Mouse (Mus musculus) T-cell, adult 2 months (primary cell): ENCODE results near the gene Fastkd5.
"Not testable (repeated sequence)": the region's sequence is repeated elsewhere in the genome, so short reads cannot be mapped to it uniquely, and the experiment has no call there.

Experiments
- DNase-seq: peaks from one replicate; pipeline ENCODE4 v3.0.0; 2022; ENCODE audit warnings: low spot score

Fastkd5 gene

DNA sequence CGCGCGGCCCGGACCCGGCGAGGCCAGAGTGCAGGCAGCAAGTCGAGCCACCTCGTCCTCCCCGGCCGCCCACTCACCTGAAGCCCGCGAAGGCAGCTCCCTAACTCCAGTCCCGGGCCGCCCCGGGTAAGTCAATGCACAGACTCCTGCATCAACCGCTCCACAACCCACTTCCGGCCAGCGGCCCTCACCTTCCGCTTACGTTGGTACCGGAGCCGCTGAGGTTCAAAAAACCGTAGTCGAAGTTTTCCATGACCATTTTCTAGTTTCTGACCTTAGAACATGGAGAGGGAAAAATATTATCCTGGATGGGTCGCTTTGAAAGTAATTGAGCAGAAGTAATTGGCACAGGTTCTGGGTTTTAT lies at the start of gene Fastkd5, which contains the start of gene Ubox5:
Gene Fastkd5 (minus strand): TSS at position 189 of the 365 bp plus-strand sequence.
Gene Ubox5 (minus strand): TSS at position 200 of the 365 bp plus-strand sequence.
- peak; percentile 82 for DNase-seq

- no peak for DNase-seq
These were observed 49.3 kb upstream of the Fastkd5 start for GRCm38 (mm10) chr2:130679154-130679553.

- DNase-seq: no peak
These were observed 47.4 kb upstream of the Fastkd5 start for GRCm38 (mm10) chr2:130677211-130677610.

DNA sequence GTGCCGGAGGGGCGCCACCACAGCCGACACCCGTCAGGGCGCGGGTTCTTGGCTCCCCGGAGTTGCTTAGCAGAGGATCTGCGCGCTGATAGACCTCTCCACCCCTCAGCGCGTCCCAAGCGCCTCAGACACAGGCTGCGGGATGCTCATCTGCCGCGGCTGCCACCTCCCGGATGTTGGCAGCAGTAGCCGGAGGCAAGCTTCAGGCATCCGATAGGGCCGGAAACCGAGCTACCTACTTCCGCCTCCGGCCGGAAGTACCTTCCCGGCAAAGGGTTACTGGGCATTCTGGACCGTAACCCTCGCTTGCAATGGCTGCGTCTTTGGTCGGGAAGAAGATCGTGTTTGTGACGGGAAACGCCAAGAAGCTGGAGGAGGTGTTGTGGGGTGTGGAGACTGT lies 37.7 kb upstream of the Fastkd5 start, which contains the start of gene Itpa:
Gene Itpa (plus strand): TSS at position 52 of the 400 bp plus-strand sequence.
- DNase-seq: peak; percentile 88

DNA sequence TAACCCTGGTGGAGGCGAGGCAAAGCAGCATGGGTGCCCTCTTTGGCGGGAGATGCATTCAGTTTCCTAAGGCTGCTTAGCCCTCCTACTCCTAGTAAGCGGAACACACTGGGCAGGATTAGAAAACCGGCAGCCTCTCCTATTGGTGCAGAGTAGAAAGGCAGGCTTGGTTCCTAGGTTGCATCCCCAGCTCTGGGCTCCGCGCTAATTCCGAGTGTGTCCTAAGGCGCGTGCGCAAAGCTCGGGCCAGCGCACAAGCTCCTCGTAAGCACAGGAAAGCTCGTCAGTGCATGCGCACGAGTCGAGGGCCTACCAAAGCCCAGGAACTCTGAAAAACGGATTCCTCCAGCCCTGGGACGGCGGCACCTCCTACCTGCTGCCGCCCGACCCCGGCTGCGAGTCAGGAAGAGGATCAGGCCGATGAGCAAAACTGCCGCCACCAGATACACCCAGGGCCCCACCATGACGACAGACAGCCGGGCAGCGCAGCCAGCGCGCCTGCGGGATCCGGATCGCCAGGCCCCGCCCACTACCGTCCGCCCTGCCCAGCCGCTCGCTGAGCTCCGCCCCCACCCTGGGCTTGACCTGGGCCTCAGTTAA lies 34.4 kb upstream of the Fastkd5 start, which contains the start of gene Ddrgk1:
Gene Ddrgk1 (minus strand): TSS at position 558 of the 600 bp plus-strand sequence.
- DNase-seq: peak; percentile 86

DNA sequence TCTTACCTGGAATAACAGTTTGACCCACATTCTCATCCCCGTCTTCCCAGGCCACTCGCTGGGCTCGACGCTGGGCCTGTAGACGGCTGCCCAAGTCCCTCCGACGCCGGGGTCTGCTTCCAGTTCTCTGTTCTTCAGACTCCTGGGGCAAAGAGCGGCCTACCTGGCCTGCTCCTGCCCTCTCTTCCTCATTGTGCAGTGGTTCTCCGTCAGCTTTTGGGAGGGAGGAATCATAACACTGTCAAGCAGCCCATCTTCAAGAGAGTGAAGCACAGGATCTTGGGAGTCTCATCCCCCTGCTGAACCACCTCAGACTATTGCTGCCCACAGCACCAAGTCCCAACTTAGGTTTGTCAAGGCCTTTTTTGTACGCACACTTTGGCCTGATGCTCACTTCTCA lies 33.5 kb upstream of the Fastkd5 start:
- no peak for DNase-seq

- no peak for DNase-seq
These were observed 28.7 kb upstream of the Fastkd5 start for GRCm38 (mm10) chr2:130658530-130658929.

DNA sequence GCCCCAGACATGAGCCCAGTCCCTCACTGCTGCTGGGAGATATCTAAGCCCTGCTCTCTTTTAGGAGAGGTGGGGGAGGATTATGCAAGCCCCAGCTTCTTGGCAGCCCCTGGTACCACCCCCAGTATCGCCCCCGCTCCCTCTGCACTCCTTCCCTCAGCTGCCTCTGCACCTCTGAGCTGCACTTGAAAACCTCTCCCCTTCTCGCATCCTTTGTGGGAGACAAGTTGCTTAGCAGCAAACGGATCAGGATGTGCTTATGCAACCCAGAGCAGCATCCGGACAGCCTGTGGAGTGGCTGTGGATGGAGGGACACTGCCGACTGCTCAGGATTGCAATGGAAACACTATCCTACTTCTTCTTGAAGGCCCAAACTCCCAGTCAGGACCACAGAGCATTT lies 27.7 kb upstream of the Fastkd5 start:
- no peak for DNase-seq

GRCm38 (mm10) chr2:130656536-130656935 lies 26.7 kb upstream of the Fastkd5 start:
- DNase-seq: no peak

- DNase-seq: no peak
These were observed 26.0 kb upstream of the Fastkd5 start for GRCm38 (mm10) chr2:130655660-130656339.

GRCm38 (mm10) chr2:130653760-130654159 lies 23.9 kb upstream of the Fastkd5 start:
- DNase-seq: no peak

DNA sequence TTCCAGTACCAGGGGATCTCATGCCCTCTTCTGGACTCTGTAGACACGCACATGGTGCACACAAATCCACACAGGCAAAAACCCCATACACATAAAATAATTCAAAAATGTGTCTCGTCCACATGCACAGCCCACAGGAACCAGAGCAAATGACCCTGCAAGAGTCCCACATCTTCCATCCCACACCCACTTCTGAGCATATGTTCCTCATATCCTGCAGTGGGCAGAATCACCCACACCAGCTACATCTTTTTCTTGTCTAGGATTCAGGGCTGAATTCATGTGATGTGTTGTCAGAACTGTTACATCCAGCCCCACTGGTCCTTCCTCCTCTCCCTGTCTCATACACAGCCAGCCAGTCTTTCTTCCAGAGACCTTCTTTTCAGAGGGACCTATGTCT lies 23.5 kb upstream of the Fastkd5 start:
- DNase-seq: no peak

GRCm38 (mm10) chr2:130649028-130649427 lies 19.2 kb upstream of the Fastkd5 start:
- not testable (repeated sequence) for DNase-seq

DNA sequence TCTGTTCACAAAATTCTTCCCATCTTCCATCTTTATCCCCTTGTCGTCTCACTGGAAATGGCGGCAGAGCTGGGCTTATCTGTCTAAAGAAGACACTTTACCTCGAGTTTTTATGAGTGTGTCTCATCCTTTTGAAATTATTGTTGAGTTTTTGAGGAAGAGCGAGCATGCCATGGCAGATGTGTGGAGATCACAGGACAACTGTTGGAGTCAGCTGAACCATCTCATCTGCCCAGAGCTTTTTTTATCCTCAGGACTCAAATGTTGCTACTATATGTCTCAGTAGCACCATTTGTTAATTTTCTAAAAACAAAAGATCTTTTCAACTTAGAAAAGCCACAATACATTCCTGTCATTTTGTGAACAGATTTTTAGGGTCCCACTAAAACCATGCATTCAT lies 15.4 kb upstream of the Fastkd5 start:
- DNase-seq: no peak

DNA sequence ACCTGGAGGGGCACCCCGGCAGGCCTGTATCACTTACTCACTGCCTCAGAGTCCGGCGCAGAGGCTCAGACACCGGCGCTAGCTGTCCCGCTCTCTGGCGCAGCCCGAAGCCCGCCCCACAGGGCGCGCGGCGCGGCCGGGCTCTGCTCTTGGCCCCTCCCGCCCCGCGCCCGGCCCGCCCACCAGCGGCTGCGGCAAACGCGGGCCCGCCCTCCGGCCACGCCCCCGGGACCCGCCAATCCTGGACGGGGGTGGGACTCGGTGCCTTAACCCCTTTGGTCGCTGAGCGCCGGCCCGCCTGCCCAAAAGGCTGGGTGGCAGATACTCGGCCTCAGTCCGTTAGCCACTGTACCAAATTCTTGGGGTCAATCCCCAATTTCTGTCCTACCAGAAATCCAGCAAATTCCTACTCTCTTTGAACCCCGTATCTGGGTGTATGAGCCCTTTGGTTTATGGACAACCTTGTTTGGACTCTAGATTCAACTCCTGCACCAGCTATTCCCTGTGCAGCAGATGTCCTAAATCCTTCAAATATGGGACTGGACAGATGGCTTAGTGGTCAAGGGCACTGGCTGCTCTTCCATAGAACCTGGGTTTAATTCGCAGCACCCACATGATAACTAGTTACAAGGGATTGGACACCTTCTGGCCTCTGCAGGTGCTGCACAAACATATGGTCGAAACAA lies 13.0 kb upstream of the Fastkd5 start, which contains the start of gene Lzts3:
Gene Lzts3 (minus strand): TSS at position 120 of the 686 bp plus-strand sequence.
- peak; percentile 83 for DNase-seq

GRCm38 (mm10) chr2:130642197-130642660 lies 12.4 kb upstream of the Fastkd5 start:
- no peak for DNase-seq

GRCm38 (mm10) chr2:130641351-130642025 lies 11.7 kb upstream of the Fastkd5 start:
- DNase-seq: no peak

DNA sequence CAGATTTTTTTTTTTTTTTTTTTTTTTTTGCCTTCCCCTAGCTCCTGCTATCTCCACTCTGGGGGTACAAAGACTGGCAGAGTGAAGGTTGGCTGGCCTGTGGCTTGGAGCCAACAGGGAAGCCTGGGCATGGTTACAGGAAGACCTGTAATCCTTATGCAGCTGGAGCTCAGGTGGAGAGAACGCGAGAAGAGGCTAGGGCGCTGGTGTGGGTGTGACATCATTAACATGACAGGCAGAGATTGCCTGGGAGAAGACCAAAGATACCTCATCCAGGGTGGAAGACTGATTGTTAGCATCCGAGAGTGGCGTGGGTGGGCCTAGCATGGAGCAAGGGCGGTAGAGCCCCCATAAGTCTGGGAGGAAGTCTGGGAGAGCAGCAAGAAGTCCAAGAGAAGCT lies 9.4 kb upstream of the Fastkd5 start:
- no peak for DNase-seq

DNA sequence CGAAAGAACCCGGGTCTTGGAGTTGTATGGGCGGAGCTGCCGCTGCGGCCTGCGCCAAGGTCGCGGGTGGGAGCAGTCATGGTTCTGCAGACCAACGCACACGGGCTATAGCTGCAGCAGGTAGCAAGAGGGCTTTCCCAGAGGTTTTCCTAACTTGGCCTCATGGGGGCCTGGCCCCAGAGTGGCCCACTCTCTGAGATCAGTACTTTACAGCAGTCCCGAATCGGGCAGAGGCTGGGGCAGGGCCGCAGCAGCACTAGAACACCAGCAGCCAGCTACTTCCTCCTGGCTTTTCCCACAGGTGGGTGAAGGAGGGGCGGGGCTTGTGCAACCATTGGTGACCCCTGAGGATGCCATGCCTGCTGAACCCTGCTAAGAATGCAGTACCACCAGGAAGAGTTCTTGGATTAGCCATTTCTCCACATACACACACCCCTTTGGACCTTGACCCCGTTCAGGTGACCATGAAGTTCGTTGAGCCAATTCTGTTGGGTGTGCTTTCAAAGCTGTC lies 8.3 kb upstream of the Fastkd5 start:
- no peak for DNase-seq

DNA sequence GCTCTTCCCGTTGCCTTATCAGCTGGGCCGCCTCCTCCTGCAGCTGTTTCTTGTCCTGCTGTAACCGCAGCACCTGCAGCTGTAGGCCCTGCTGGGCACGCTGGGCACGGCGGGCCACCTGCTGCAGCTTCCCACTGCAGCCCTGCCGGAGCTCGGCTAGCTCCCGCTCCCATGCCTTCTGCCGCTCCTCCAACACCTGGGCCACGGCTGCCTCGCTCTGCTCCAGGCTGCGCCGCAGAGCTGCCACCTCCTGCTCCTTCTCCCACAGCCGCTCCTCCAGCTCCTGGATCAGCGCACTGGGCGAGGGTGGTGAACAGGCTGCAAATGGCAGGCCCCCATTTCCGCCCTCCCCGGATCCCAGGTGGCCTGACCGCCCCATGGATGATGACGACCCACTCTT lies 6.0 kb upstream of the Fastkd5 start:
- peak; percentile 15 for DNase-seq

DNA sequence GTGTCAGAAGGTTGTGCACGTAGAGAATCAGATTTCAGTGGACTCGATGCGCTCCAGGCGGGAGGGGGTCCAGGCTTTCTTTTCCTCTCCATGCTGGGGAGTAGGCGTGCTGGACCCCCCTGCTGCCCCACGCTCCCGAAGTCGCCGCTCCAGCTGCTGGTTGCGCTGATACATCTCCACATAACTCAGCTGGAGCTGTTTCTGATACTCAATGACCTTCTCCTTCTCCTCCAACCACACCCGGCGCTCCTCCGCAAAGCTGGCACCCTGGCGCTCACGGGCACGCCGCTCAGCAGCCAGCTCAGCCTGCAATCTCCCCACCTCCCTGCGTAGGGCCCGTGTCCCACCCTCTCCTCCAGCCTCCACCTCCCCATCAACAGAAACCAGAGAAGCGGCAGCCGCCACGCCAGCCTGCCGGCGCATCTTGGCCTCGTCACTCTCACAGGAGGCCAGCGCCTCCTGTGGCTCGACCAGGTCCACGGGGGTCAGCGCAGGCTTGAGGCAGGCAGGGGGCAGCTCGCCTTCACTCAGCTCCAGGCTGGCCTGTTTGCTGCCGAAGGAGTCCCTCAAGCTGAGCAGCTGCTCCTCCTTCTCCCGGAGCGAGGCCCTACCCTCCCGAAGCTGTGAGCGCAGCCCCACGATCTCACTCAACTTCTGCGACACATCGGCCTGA lies 5.0 kb upstream of the Fastkd5 start:
- peak; percentile 23 for DNase-seq
